Mouse (Mus musculus) limb, embryonic 12.5 days (tissue): ENCODE results near the gene Gm11111. TPM values are rescaled to one million over a fixed set of nuclear protein-coding genes. Genes with fewer than 3 reads are reported as not detected.

Experiments
- ATAC-seq: fragments of 200-750 bp; cut with Nextera tagmentation; 2 replicates; pipeline ENCODE4 v1.8.0; 2017; ENCODE audit warnings: low read depth, moderate TSS enrichment; ENCODE audit not compliant: insufficient number of reproducible peaks, insufficient read depth, low FRiP score, low TSS enrichment
- H3K27ac ChIP-seq: fragments of 300-500 bp; sonication (generic); 2 replicates; pipeline ENCODE4 v1.5.1; 2016; ENCODE audit warnings: mild to moderate bottlenecking, moderate library complexity
- H3K27me3 ChIP-seq: fragments of 300-500 bp; sonication (generic); 2 replicates; pipeline ENCODE4 v1.6.1; 2016; ENCODE audit warnings: mild to moderate bottlenecking, moderate library complexity
- H3K36me3 ChIP-seq: fragments of 300-500 bp; sonication (generic); 2 replicates; pipeline ENCODE4 v1.6.1; 2016; ENCODE audit warnings: mild to moderate bottlenecking, moderate library complexity
- H3K4me1 ChIP-seq: fragments of 300-500 bp; sonication (generic); replicated peaks from 2 replicates; pipeline ENCODE4 v1.6.1; 2016
- H3K4me2 ChIP-seq: fragments of 300-500 bp; sonication (generic); 2 replicates; pipeline ENCODE4 v1.6.1; 2016; ENCODE audit warnings: mild to moderate bottlenecking, moderate library complexity
- H3K4me3 ChIP-seq: fragments of 300-500 bp; sonication (generic); replicated peaks from 2 replicates; pipeline ENCODE4 v1.5.1; 2016; ENCODE audit warnings: mild to moderate bottlenecking
- H3K9ac ChIP-seq: fragments of 300-500 bp; sonication (generic); replicated peaks from 2 replicates; pipeline ENCODE4 v1.6.1; 2016; ENCODE audit warnings: mild to moderate bottlenecking, moderate library complexity
- H3K9me3 ChIP-seq: fragments of 300-500 bp; sonication (generic); 2 replicates; pipeline ENCODE4 v1.6.1; 2016; ENCODE audit warnings: mild to moderate bottlenecking, moderate library complexity
- WGBS: fragments of 180-500 bp; shearing (Covaris S2); methylation state at CpG from one replicate; pipeline ENCODE4 v1.1.7; 2016; 5-methylcytosine and 5-hydroxymethylcytosine counted together
- polyA plus RNA-seq: library from polyadenylated mRNA; unstranded; fragments of >200 nt; fragmentation: Nextera tagmentation; extraction: Ambion mirVana; gene quantifications from 2 replicates; pipeline ENCODE4 v1.2.1, GENCODE M21; 2016

Gene Gm11111
- not detected in 2 replicates for polyA plus RNA-seq

DNA sequence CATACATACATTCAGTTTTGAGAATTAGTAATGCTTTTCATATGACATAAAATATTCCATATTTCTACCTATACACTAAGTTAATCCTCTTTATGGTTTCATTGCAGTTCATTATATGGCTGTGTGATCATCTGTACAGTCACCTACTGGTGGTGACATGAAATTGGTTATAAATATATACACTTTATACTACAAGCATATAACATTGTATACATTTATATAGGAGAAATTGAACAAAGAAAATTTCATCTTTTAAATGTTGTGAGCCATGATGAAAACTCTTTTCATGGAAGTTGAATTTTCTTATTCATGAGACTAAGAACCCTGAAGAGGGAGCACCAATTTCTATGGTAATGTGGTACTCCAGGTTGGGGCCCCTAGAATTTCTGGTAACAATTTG, at the start of gene Gm11111:
TSS of gene Gm11111 (plus strand) at position 301 of the 400 bp plus-strand sequence.
- H3K27me3 ChIP-seq: no peaks in the 10 kb centered on the region
- H3K4me3 ChIP-seq: no peak within 1 kb of the TSS
- no peak within 1 kb of the TSS for H3K27ac ChIP-seq
- no peak within 1 kb of the TSS for H3K4me2 ChIP-seq
- H3K36me3 ChIP-seq: no peaks in the 10 kb centered on the region
- ATAC-seq: no peak
- H3K9me3 ChIP-seq: no peaks in the 10 kb centered on the region
- H3K9ac ChIP-seq: no peak within 1 kb of the TSS
- peaks cover 7% of the 10 kb centered on the region; the same call in 1 of the 2 replicates for H3K4me1 ChIP-seq

DNA sequence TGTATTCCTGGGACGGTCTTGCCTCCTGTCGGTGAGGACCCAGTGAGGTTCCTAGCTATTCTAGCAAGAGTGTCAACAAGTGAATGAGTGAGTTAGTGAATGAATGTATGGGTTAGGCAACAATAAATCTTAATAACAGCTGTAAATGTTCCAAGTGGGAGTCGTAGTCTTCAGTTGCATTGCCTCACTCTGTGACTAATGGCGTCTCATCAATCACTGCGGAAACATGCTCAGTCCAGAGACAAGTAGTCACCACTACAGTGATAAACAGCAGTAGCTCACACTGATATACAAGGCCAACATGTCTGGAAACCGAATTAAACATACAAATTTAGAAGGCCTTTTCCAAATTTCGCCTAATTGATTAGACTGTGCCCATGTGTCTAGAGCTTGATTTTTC, 36.3 kb upstream of the Gm11111 start:
- no peaks in the 10 kb centered on the region for H3K36me3 ChIP-seq
- no peaks in the 10 kb centered on the region for H3K4me1 ChIP-seq
- H3K27me3 ChIP-seq: no peaks in the 10 kb centered on the region
- H3K9me3 ChIP-seq: no peaks in the 10 kb centered on the region
- WGBS: 72% methylated on average over 7 of the region's 7 CpGs
- no peak overlapping the region for H3K4me2 ChIP-seq
- no peak overlapping the region for H3K27ac ChIP-seq
- no peak overlapping the region for H3K4me3 ChIP-seq
- no peak for ATAC-seq
- H3K9ac ChIP-seq: no peak overlapping the region

- H3K9ac ChIP-seq: no peak overlapping the region
- H3K36me3 ChIP-seq: no peaks in the 10 kb centered on the region
- no peak overlapping the region for H3K4me2 ChIP-seq
- H3K4me1 ChIP-seq: no peaks in the 10 kb centered on the region
- H3K9me3 ChIP-seq: no peaks in the 10 kb centered on the region
- H3K27ac ChIP-seq: no peak overlapping the region
- WGBS: 59% methylated on average over 2 of the region's 2 CpGs
- H3K4me3 ChIP-seq: no peak overlapping the region
- no peaks in the 10 kb centered on the region for H3K27me3 ChIP-seq
- no peak for ATAC-seq
Measured at GRCm38 (mm10) chr5:98520118-98520517, 32.4 kb upstream of the Gm11111 start.

DNA sequence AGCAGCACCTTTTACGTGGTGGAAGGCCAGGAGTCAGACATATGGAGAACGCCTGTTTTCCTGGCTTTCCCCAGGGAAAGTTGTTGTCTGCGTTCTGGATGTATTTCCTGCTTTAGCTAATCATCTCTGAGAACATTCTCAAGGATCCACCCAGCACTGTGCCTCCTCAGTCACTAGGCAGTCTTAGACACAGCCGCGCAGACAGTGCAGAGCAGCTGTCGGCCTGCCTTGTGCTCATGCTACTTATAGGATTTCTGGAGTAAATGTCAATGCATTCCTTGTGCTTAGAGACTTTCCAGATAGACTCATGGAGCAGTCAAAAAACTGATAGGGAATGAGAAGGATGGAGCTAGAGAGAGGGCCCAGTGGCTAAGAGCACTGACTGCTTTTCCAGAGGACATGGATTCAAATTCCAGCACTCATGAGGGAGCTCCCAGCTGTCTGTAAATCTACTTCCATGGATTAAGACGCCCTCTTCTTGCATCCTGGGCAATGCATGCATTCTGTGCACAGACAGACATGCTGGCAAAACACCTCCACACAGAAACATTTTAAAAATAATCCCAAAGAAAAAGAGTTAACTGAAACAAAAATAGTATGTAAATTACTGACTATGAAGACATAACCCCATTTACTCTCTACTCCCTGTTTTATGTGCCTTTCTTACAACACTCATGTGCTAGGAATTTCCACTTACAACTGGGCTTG, 30.1 kb upstream of the Gm11111 start:
- H3K4me1 ChIP-seq: no peaks in the 10 kb centered on the region
- 87% methylated on average over 7 of the region's 7 CpGs for WGBS

DNA sequence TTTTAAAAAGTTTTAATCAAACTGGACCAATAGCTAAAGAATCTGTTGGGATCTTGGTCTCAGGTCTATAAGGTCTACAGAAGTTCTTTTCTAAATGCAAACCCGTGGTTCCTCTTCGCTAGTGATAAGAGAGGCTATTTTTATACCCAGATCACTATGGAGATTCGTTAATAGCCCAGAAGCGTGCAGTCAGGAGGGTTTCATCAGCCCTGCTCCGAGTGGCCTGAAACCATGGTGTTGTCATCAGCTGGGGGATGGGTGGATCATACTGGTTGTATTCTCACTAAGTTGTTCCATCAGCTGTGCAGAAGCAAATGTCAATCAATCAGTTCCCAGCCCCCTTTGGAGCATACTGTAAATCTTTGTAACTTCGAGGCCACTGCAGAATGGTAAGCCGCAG, 29.4 kb upstream of the Gm11111 start:
- 86% methylated on average over 7 of the region's 7 CpGs for WGBS
- Histone ChIP-seq H3K27me3 (no peaks in the 10 kb centered on the region), H3K4me3 (no peak overlapping the region), H3K4me2 (no peak overlapping the region), H3K9ac (no peak overlapping the region), H3K4me1 (no peaks in the 10 kb centered on the region), H3K36me3 (no peaks in the 10 kb centered on the region), H3K9me3 (no peaks in the 10 kb centered on the region), H3K27ac (no peak overlapping the region)
- no peak for ATAC-seq

More for the DNA sequence above, 30.1 kb upstream of the Gm11111 start:
- H3K4me2 ChIP-seq: no peak overlapping the region
- no peaks in the 10 kb centered on the region for H3K27me3 ChIP-seq
- no peak overlapping the region for H3K4me3 ChIP-seq
- no peak overlapping the region for H3K27ac ChIP-seq
- no peak for ATAC-seq
- no peak overlapping the region for H3K9ac ChIP-seq
- H3K9me3 ChIP-seq: no peaks in the 10 kb centered on the region
- H3K36me3 ChIP-seq: no peaks in the 10 kb centered on the region

DNA sequence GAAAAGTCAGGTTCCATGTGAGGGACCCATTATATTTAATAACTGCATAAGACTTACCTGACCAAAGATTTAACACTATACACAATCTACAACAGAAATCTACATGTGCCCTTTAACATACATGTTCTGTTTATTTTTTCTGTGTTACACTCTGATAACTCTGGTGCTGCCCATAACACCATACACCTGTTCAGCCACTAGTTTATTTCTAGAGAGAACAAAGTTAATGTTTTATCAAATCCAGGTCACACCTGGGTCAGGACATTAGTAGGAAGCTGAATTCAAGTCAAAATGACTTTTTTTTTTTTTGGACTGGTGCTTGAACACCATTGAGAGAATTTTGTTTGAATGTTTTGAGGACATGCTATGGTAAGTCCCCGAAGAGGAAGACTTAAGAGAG, 28.7 kb upstream of the Gm11111 start:
- Histone ChIP-seq H3K4me3 (no peak overlapping the region), H3K27me3 (no peaks in the 10 kb centered on the region), H3K27ac (no peak overlapping the region), H3K4me1 (no peaks in the 10 kb centered on the region), H3K36me3 (no peaks in the 10 kb centered on the region), H3K9me3 (no peaks in the 10 kb centered on the region), H3K9ac (no peak overlapping the region), H3K4me2 (no peak overlapping the region)
- WGBS: 91% methylated on average over 1 of the region's 1 CpGs
- ATAC-seq: no peak

GRCm38 (mm10) chr5:98541333-98541732, 11.2 kb upstream of the Gm11111 start:
- H3K4me2 ChIP-seq: no peak overlapping the region
- H3K9ac ChIP-seq: no peak overlapping the region
- no peaks in the 10 kb centered on the region for H3K9me3 ChIP-seq
- ATAC-seq: no peak
- no peak overlapping the region for H3K4me3 ChIP-seq
- H3K27ac ChIP-seq: no peak overlapping the region
- H3K36me3 ChIP-seq: no peaks in the 10 kb centered on the region
- no peaks in the 10 kb centered on the region for H3K27me3 ChIP-seq
- 84% methylated on average over 1 of the region's 1 CpGs for WGBS
- H3K4me1 ChIP-seq: no peaks in the 10 kb centered on the region

DNA sequence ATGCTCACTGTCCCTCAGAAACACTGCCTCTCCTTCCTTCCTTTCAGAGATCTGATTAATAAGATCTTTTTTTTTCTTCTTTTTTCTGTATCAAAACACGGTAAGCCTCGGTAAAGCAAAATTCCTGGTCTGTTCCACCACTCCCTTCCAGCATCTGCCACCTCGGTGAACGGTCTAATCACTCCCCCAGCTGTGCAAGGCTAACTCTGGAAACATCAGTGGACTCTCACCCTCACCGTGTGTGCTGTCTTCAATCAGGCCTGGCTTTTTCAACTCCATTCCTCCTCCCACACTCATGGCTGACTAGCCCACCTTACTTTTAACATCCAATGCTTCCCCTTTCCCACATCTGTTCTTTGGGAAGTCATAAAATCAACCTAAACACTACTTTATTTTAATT, 2.2 kb upstream of the Gm11111 start:
- Histone ChIP-seq H3K27me3 (no peaks in the 10 kb centered on the region), H3K9ac (no peak overlapping the region), H3K27ac (no peak overlapping the region), H3K4me2 (no peak overlapping the region), H3K36me3 (no peaks in the 10 kb centered on the region), H3K9me3 (no peaks in the 10 kb centered on the region), H3K4me3 (no peak overlapping the region), H3K4me1 (peaks cover 7% of the 10 kb centered on the region; the same call in 1 of the 2 replicates)
- ATAC-seq: no peak
- 35% methylated on average over 5 of the region's 5 CpGs for WGBS

GRCm38 (mm10) chr5:98550873-98551272, 1.6 kb upstream of the Gm11111 start:
- no peaks in the 10 kb centered on the region for H3K27me3 ChIP-seq
- H3K4me3 ChIP-seq: no peak overlapping the region
- no peaks in the 10 kb centered on the region for H3K9me3 ChIP-seq
- H3K27ac ChIP-seq: no peak overlapping the region
- H3K9ac ChIP-seq: no peak overlapping the region
- ATAC-seq: no peak
- H3K4me2 ChIP-seq: no peak overlapping the region
- 75% methylated on average over 1 of the region's 1 CpGs for WGBS
- H3K4me1 ChIP-seq: peaks cover 7% of the 10 kb centered on the region; the same call in 1 of the 2 replicates
- no peaks in the 10 kb centered on the region for H3K36me3 ChIP-seq

DNA sequence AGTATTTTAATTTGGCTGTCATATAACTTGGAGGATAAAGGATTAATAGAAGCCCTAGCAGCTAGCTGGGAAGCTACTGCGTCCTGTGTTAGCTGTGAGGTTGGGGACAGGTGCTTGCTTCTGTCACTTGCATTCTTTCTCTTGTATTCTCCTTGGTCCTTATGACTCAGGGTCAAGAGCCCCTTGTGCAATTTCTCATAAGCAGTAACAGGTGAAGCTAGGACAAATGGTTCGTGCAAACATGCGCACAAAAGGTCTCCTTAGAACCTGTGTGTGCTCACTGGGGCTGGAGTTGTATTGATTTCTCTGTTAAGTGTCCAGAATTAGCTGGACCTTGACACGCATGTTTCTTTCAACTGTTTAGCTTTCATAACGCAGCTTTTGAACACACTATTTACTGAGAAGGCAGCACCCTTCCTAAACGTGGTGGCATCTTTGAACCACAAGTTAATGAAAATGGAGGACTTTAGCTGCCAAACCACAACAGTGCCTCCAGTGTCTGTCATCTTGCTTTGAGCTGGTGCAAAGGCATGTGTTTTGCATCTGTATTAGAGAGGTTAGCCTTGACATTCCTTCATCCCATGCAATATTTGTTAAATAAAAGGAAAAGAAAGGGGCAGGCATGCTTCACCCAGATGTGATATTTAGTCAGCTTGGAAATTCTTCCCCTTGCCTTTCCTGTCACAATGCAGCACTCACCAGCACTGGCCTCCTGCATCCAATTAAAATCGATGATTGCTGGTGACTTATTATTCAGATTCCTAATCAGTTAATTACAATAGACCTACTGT, 511 bp downstream of the Gm11111 start:
- WGBS: 58% methylated on average over 7 of the region's 7 CpGs
- Histone ChIP-seq H3K9ac (no peak overlapping the region), H3K4me3 (no peak overlapping the region), H3K4me1 (peaks cover 7% of the 10 kb centered on the region; the same call in 1 of the 2 replicates), H3K27ac (no peak overlapping the region), H3K4me2 (no peak overlapping the region), H3K36me3 (no peaks in the 10 kb centered on the region), H3K27me3 (no peaks in the 10 kb centered on the region), H3K9me3 (no peaks in the 10 kb centered on the region)
- ATAC-seq: no peak

- Histone ChIP-seq H3K9ac (no peak overlapping the region), H3K4me2 (no peak overlapping the region), H3K4me1 (no peaks in the 10 kb centered on the region), H3K4me3 (no peak overlapping the region), H3K27me3 (no peaks in the 10 kb centered on the region), H3K36me3 (no peaks in the 10 kb centered on the region), H3K27ac (no peak overlapping the region), H3K9me3 (no peaks in the 10 kb centered on the region)
- no peak for ATAC-seq
- 89% methylated on average over 4 of the region's 4 CpGs for WGBS
Measured at GRCm38 (mm10) chr5:98561301-98561700, 8.8 kb downstream of the Gm11111 start.
